Mouse (Mus musculus): ENCODE data around the gene Ahcyl2.

Gene Ahcyl2

GRCm38 (mm10) chr6:29853213-29853899 is 85.5 kb downstream of the Ahcyl2 start:
- peak; percentile 60 for DNase-seq (ENCODE audit: low spot score)

- no peak for DNase-seq (ENCODE audit: low spot score)
These were observed 86.1 kb downstream of the Ahcyl2 start for GRCm38 (mm10) chr6:29853900-29854390.

- no peak for DNase-seq (ENCODE audit: low spot score)
These were observed 90.8 kb downstream of the Ahcyl2 start for GRCm38 (mm10) chr6:29858619-29859018.

GRCm38 (mm10) chr6:29859344-29859743 is 91.5 kb downstream of the Ahcyl2 start:
- DNase-seq (ENCODE audit: low spot score): no peak

GRCm38 (mm10) chr6:29860238-29860637 is 92.4 kb downstream of the Ahcyl2 start:
- DNase-seq (ENCODE audit: low spot score): no peak

GRCm38 (mm10) chr6:29864926-29865325 is 97.1 kb downstream of the Ahcyl2 start:
- DNase-seq (ENCODE audit: low spot score): no peak

- DNase-seq (ENCODE audit: low spot score): no peak
These were observed 99.3 kb downstream of the Ahcyl2 start for GRCm38 (mm10) chr6:29866935-29867724.

- DNase-seq (ENCODE audit: low spot score): no peak
These were observed 100.6 kb downstream of the Ahcyl2 start for GRCm38 (mm10) chr6:29868341-29868895.

GRCm38 (mm10) chr6:29873654-29874053 is 105.8 kb downstream of the Ahcyl2 start:
- DNase-seq (ENCODE audit: low spot score): no peak

- DNase-seq (ENCODE audit: low spot score): no peak
These were observed 107.8 kb downstream of the Ahcyl2 start for GRCm38 (mm10) chr6:29875576-29875975.

- DNase-seq (ENCODE audit: low spot score): no peak
These were observed 109.0 kb downstream of the Ahcyl2 start for GRCm38 (mm10) chr6:29876782-29877181.

GRCm38 (mm10) chr6:29879579-29879978 is 111.8 kb downstream of the Ahcyl2 start:
- DNase-seq (ENCODE audit: low spot score): no peak

GRCm38 (mm10) chr6:29880796-29881195 is 113.0 kb downstream of the Ahcyl2 start:
- DNase-seq (ENCODE audit: low spot score): no peak

GRCm38 (mm10) chr6:29881936-29882335 is 114.1 kb downstream of the Ahcyl2 start:
- DNase-seq (ENCODE audit: low spot score): no peak

- DNase-seq (ENCODE audit: low spot score): no peak
These were observed 115.1 kb downstream of the Ahcyl2 start for GRCm38 (mm10) chr6:29882870-29883269.

GRCm38 (mm10) chr6:29891151-29891550 is 123.3 kb downstream of the Ahcyl2 start:
- DNase-seq (ENCODE audit: low spot score): no peak

GRCm38 (mm10) chr6:29896976-29897375 is 129.2 kb downstream of the Ahcyl2 start:
- no peak for DNase-seq (ENCODE audit: low spot score)

- DNase-seq (ENCODE audit: low spot score): no peak
These were observed 133.6 kb downstream of the Ahcyl2 start for GRCm38 (mm10) chr6:29901450-29901849.

GRCm38 (mm10) chr6:29902256-29902655 is 134.4 kb downstream of the Ahcyl2 start:
- DNase-seq (ENCODE audit: low spot score): no peak

- DNase-seq (ENCODE audit: low spot score): no peak
These were observed 135.6 kb downstream of the Ahcyl2 start for GRCm38 (mm10) chr6:29903343-29903914.

- DNase-seq (ENCODE audit: low spot score): no peak
These were observed 136.5 kb downstream of the Ahcyl2 start for GRCm38 (mm10) chr6:29904281-29904680.

GRCm38 (mm10) chr6:29910631-29911030 is 142.8 kb downstream of the Ahcyl2 start:
- no peak for DNase-seq (ENCODE audit: low spot score)

GRCm38 (mm10) chr6:29913673-29914072 is 145.9 kb downstream of the Ahcyl2 start:
- DNase-seq (ENCODE audit: low spot score): no peak
